Comparison of ENCODE assay signal across 10 mouse cellular contexts in the genomic region with DNA sequence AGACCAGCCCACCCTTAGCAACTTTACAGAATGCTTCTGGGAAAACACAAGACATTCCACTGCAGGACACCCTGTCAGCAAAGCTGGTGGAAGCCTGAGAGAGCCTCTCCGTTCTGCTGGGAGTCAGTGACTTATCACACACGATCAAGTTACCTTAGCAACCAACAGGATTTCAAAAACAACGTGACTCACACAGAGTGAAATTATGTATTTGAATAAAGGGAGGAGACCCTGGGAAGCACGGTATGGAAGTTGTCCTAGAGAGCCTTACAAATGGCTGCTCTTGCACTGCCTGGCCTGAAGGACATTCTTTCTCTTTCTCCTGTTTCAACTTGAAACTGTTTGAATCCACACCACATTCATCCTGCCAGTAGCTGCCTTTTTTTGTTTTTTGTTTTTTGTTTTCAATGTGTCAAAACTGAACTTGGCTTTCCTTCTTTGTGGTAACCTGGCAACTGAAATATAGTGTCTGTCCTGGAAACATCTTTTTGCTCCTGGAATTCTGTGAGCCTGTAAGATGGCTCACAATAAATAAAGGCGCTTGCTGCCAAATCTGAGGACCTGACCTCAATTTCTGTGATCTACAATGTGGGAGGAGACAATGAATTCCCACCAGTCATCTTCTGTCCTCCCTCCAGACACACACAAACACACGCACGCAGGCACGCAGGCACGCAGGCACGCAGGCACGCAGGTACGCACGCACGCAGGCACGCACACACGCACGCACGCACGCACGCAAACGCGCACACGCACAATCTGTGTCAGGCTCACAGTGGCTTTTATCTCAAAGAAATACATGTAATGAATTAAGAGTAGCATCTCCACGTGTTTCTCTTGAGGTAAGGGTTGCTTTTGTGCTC. TPM values are rescaled to one million over a fixed set of nuclear protein-coding genes. Genes with fewer than 3 reads are reported as not detected.
DNase-seq lines count a peak whose midpoint lies in the region; ATAC-seq and TF ChIP-seq lines count a peak whose summit lies in the region.
"Had no signal": no experiment of that assay in that cellular context is flagged by ENCODE, and none has a peak within 500 bp of the region (broad histone marks: within the 10 kb centered on the region; RNA-seq: fewer than 3 reads in every experiment).

No protein-coding gene starts in this region.

- peak overlapping the region; percentile 42 for H3K4me2 ChIP-seq in myocyte (ENCODE audit: low read depth)
- H3K4me2 ChIP-seq: heart, embryonic 11.5 days had no signal

- H3K36me3 ChIP-seq in embryonic facial prominence, embryonic 10.5 days (replicated peaks): no peaks in the 10 kb centered on the region
- H3K36me3 ChIP-seq in myocyte (ENCODE audit: control insufficient read depth, insufficient read depth): no peaks in the 10 kb centered on the region

- no peak overlapping the region for H3ac ChIP-seq in myocyte (ENCODE audit: control insufficient read depth, insufficient read length)

- TF ChIP-seq POLR2A in myocyte (IDR thresholded peaks at IDR 0.05; ENCODE audit: insufficient read length, low read depth): no peak

- H3K4me3 ChIP-seq in embryonic facial prominence, embryonic 10.5 days: no peak overlapping the region
- no peak overlapping the region for H3K4me3 ChIP-seq in myocyte

- H3K27ac ChIP-seq in embryonic facial prominence, embryonic 10.5 days (replicated peaks): 0 out of 2 replicates have a peak overlapping the region, but pooled peaks have one; percentile 49
- H3K27ac ChIP-seq: liver, embryonic 14.5 days had no signal

- WGBS in embryonic facial prominence, embryonic 10.5 days: 87% methylated on average over 24 of the region's 24 CpGs

- H3K79me2 ChIP-seq in myocyte (ENCODE audit: control insufficient read depth, insufficient read depth): no peaks in the 10 kb centered on the region

- no peaks in the 10 kb centered on the region for H3K27me3 ChIP-seq in embryonic facial prominence, embryonic 10.5 days (replicated peaks; ENCODE audit: low read depth, poor library complexity, severe bottlenecking)
- no peaks in the 10 kb centered on the region for H3K27me3 ChIP-seq in myocyte (ENCODE audit: control insufficient read depth, insufficient read depth, insufficient read length)

- peaks cover 9% of the 10 kb centered on the region for H3K4me1 ChIP-seq in embryonic facial prominence, embryonic 10.5 days

- H3K9me3 ChIP-seq in embryonic facial prominence, embryonic 10.5 days: no peaks in the 10 kb centered on the region

- DNase-seq in adrenal gland, adult (ENCODE audit: inconsistent age in 2 of 2, low spot score in 1 of 2): peak; percentile 16 to 57
- no peak for DNase-seq in adrenal gland, postnatal 25 days
- peak; percentile 21 for DNase-seq in layer of hippocampus, adult 9-11 months
- no peak for DNase-seq in layer of hippocampus, postnatal 14 days (ENCODE audit: low spot score in 2 of 2)
- peak; percentile 9 for DNase-seq in embryonic facial prominence, embryonic 10.5 days (ENCODE audit: low spot score)
- DNase-seq in thymus, postnatal 0 days (ENCODE audit: low spot score): no peak

- no peak for ATAC-seq in granulocyte monocyte progenitor cell, adult 5-6 weeks (replicated peaks; ENCODE audit: poor library complexity, severe bottlenecking)

TF ChIP-seq in myocyte, 11 proteins besides CTCF, POLR2A, EP300 and RAD21:
- TF ChIP-seq USF1 (IDR thresholded peaks at IDR 0.05; ENCODE audit: low read depth) (no peak), REST (IDR thresholded peaks at IDR 0.05; ENCODE audit: insufficient read depth, insufficient read length) (peak; percentile 14), MYOG (IDR thresholded peaks at IDR 0.05; ENCODE audit: control insufficient read depth in 1 of 3, insufficient read depth in 1 of 3, insufficient read length in 2 of 3, low read depth in 2 of 3) (peak in 1 of 3 experiments; percentile 13)
TF ChIP-seq in myocyte: peak in this region for 2.

RNA-seq across cellular contexts. Expression of gene Ctla4, which starts 33.9 kb away (rescaled TPM):
- total RNA-seq in adrenal gland, postnatal 25 days (2021): 0.64 TPM in 1 of 2 replicates, not detected in the other
- total RNA-seq in layer of hippocampus, postnatal 14 days (2021): not detected
- polyA plus RNA-seq in embryonic facial prominence, embryonic 10.5 days (2016; fragmentation: Nextera tagmentation; extraction: Ambion mirVana): not detected in 2 replicates
- polyA plus RNA-seq in myocyte (2012; fragmentation: generic; extraction: Trizol): not detected
- total RNA-seq in granulocyte monocyte progenitor cell, adult 5-6 weeks (2014; fragmentation: Nextera tagmentation): not detected in 2 replicates
- not detected in 2 replicates for total RNA-seq in granulocyte monocyte progenitor cell, adult 5-6 weeks (2017)
- 11.3 and 12.9 TPM in 2 replicates for polyA plus RNA-seq in thymus, postnatal 0 days (2015; fragmentation: Nextera tagmentation; extraction: Ambion mirVana)
- polyA plus RNA-seq: liver, embryonic 14.5 days had no signal

RNA-seq across cellular contexts. Expression of gene Icos, which starts 57.0 kb away (rescaled TPM):
- not detected in 2 replicates for total RNA-seq in adrenal gland, postnatal 25 days (2021)
- under 1 TPM; 0.17 to 0.21 TPM for total RNA-seq in layer of hippocampus, postnatal 14 days (2021)
- 0.08 TPM in 1 of 2 replicates, not detected in the other for polyA plus RNA-seq in embryonic facial prominence, embryonic 10.5 days (2016; fragmentation: Nextera tagmentation; extraction: Ambion mirVana)
- polyA plus RNA-seq in myocyte (2012; fragmentation: generic; extraction: Trizol): not detected
- not detected in 2 replicates for total RNA-seq in granulocyte monocyte progenitor cell, adult 5-6 weeks (2014; fragmentation: Nextera tagmentation)
- not detected in 2 replicates for total RNA-seq in granulocyte monocyte progenitor cell, adult 5-6 weeks (2017)
- 22.6 and 22.7 TPM in 2 replicates for polyA plus RNA-seq in thymus, postnatal 0 days (2015; fragmentation: Nextera tagmentation; extraction: Ambion mirVana)

Comparison
In these comparisons a context has a peak if more than half of its experiments do, and no peak if none do; other contexts are left out.
1. DNase-seq: peak in adrenal gland, adult (2 of 2), layer of hippocampus, adult 9-11 months (single experiment) and embryonic facial prominence, embryonic 10.5 days (single experiment); none in adrenal gland, postnatal 25 days (single experiment), layer of hippocampus, postnatal 14 days (0 of 2) and thymus, postnatal 0 days (single experiment).